Mouse (Mus musculus): Measurements from ENCODE around the gene Stx3. TPM values are rescaled to one million over a fixed set of nuclear protein-coding genes. Genes with fewer than 3 reads are reported as not detected.
A peak's percentile ranks its signal among the peaks of the same experiment; 100 is the strongest.

Stx3 gene
- polyA plus RNA-seq, 1 experiment from 2014 or later = 25.5 TPM

DNA sequence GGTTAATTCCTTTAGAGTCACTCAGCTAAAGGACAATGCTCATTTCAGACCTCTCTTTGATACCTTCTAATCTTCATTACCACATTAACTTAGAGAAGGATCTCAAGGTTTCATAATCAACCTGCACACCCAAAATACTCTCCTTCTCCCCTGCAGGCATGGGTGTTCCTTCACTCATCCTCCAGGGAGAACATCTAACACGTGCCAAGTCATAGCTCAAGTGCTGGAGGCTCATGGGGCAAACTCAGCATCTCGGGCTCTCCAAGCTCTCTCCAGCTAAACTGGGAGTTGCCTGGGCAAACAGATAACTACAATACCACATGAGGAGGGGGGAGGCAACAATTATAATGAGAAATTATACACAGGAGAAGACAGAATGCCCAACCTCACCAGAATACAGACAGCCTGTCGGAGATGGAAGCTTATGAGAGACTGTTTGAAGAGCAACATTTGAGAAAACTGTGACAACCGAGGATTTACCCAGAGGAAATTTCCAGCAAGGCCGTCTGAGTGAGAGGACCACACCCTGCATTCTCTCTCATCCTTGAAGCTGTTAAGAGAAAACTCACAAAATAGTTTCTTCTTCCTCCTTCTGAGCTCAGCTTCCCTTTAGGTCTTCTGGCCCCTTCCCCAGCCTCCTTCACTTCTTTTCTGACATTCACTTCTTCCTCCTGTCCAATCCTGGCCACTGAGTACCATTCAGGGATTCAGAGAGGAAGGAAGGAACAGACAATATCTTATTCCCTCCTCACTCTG lies 9.0 kb downstream of the Stx3 start:
- H3K9me3 ChIP-seq (ENCODE audit: low read length) = no peaks in the 10 kb centered on the region
- no peaks in the 10 kb centered on the region for H3K27me3 ChIP-seq (ENCODE audit: insufficient read depth, low read length)
- no peak overlapping the region for H3K4me3 ChIP-seq (ENCODE audit: low read length)
- peaks cover 47% of the 10 kb centered on the region for H3K4me1 ChIP-seq (ENCODE audit: insufficient read depth, low read length)
- WGBS = 73% methylated on average over 5 of the region's 5 CpGs
- H3K27ac ChIP-seq (ENCODE audit: low read length) = peak overlapping the region; percentile 50; the same call in 1 of the 2 replicates
- no peak for ATAC-seq (ENCODE audit: low FRiP score, low TSS enrichment)
- no peak overlapping the region for H3K4me2 ChIP-seq (replicated peaks; ENCODE audit: low read depth, low read length)
- H3K9ac ChIP-seq (replicated peaks; ENCODE audit: low read length) = no peak overlapping the region
- H3K36me3 ChIP-seq (ENCODE audit: insufficient read depth, low read length) = no peaks in the 10 kb centered on the region

DNA sequence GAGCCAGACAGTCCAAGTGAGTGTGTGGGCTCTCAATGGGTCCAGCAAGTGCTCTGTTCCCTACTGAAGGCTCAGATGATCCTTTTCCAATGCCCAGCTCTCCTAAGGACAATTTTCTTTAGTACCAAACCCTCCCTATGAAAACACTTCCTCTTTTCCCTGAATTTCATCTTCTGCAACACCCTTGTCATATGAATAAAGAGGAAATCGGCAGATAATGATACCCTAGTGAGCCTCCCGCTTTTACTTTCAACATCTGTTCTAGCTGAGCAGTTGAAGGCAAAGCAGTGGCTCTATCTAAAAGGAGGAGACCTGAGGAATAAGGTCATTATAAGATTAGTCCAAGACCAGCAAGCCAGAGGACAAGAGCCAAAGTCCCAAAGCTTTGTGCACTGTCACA lies 10.8 kb downstream of the Stx3 start:
- no peak for ATAC-seq (ENCODE audit: low FRiP score, low TSS enrichment)
- Histone ChIP-seq H3K27me3 (ENCODE audit: insufficient read depth, low read length) (no peaks in the 10 kb centered on the region), H3K9ac (replicated peaks; ENCODE audit: low read length) (no peak overlapping the region), H3K27ac (ENCODE audit: low read length) (no peak overlapping the region), H3K4me3 (ENCODE audit: low read length) (no peak overlapping the region), H3K4me1 (ENCODE audit: insufficient read depth, low read length) (peaks cover 31% of the 10 kb centered on the region), H3K9me3 (ENCODE audit: low read length) (no peaks in the 10 kb centered on the region), H3K4me2 (replicated peaks; ENCODE audit: low read depth, low read length) (no peak overlapping the region), H3K36me3 (ENCODE audit: insufficient read depth, low read length) (no peaks in the 10 kb centered on the region)
- 92% methylated on average over 2 of the region's 2 CpGs for WGBS

DNA sequence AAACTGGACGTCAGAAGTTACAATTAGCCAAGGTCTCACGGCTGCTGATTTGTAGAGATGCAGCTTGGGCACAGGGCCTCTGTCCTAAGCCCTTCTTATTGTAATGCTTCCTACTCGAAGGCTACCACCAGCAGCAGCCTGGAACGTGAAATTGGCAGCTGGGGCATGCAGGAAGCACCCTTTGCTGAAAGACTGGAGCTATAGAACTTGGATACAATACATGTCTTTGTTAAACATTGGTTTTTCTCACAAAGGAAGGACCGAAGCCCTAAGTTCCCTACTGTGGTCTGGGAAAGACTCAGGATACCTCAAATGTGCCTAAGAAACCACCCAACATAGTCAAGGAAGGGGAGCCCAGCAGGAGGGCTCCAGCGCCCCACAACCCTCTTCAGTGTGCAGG lies 11.4 kb downstream of the Stx3 start:
- H3K9me3 ChIP-seq (ENCODE audit: low read length) = no peaks in the 10 kb centered on the region
- H3K4me3 ChIP-seq (ENCODE audit: low read length) = no peak overlapping the region
- no peak overlapping the region for H3K9ac ChIP-seq (replicated peaks; ENCODE audit: low read length)
- ATAC-seq (ENCODE audit: low FRiP score, low TSS enrichment) = no peak
- H3K27ac ChIP-seq (ENCODE audit: low read length) = no peak overlapping the region
- no peaks in the 10 kb centered on the region for H3K36me3 ChIP-seq (ENCODE audit: insufficient read depth, low read length)
- peaks cover 25% of the 10 kb centered on the region for H3K4me1 ChIP-seq (ENCODE audit: insufficient read depth, low read length)
- H3K4me2 ChIP-seq (replicated peaks; ENCODE audit: low read depth, low read length) = no peak overlapping the region
- WGBS = 66% methylated on average over 6 of the region's 6 CpGs
- no peaks in the 10 kb centered on the region for H3K27me3 ChIP-seq (ENCODE audit: insufficient read depth, low read length)

DNA sequence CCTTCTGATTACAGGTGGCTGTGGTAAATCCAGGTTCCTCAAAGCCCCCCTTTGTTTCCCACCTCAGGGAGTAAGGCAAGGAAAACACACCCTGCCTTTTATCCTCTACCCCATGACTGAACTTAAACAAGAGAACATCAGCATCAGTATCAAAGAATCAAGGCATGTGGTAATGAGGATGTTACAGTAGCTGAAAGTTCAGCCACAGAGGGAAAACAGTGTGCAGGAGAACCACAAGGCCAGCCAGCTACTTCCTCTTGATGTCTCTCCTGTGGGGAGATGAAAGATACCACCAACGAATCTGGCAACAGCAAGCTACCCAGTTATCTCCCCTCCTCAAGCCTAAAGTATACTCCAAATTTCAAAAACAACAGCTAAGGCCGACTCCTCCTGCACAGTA lies 12.0 kb downstream of the Stx3 start:
- peaks cover 19% of the 10 kb centered on the region for H3K4me1 ChIP-seq (ENCODE audit: insufficient read depth, low read length)
- H3K36me3 ChIP-seq (ENCODE audit: insufficient read depth, low read length) = 0 out of 2 replicates have a peak, but pooled peaks cover 4% of the 10 kb centered on the region
- H3K27ac ChIP-seq (ENCODE audit: low read length) = no peak overlapping the region
- H3K9ac ChIP-seq (replicated peaks; ENCODE audit: low read length) = no peak overlapping the region
- H3K27me3 ChIP-seq (ENCODE audit: insufficient read depth, low read length) = no peaks in the 10 kb centered on the region
- H3K4me2 ChIP-seq (replicated peaks; ENCODE audit: low read depth, low read length) = no peak overlapping the region
- no peaks in the 10 kb centered on the region for H3K9me3 ChIP-seq (ENCODE audit: low read length)
- WGBS = 60% methylated on average over 2 of the region's 2 CpGs
- no peak for ATAC-seq (ENCODE audit: low FRiP score, low TSS enrichment)
- H3K4me3 ChIP-seq (ENCODE audit: low read length) = no peak overlapping the region

DNA sequence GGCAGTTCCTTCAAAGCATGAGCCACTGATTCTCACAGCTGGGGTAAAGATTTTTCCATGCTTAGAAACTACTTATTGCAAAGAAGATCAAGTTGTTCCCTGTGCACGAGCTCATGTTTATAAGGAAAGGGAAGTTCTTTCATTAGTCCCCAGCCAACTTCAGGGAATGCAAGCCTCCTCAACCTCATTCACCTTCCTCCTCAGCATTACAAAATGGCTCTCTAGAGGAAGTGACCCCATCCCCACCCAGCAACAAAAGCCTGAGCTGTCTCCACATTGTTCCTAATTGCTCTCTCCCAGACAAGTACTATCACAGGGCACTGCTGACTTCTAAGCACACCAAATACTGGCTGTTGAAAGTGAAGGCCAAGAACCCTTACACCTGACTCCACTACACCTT lies 14.8 kb downstream of the Stx3 start:
- WGBS = 65% methylated on average over 1 of the region's 1 CpGs

DNA sequence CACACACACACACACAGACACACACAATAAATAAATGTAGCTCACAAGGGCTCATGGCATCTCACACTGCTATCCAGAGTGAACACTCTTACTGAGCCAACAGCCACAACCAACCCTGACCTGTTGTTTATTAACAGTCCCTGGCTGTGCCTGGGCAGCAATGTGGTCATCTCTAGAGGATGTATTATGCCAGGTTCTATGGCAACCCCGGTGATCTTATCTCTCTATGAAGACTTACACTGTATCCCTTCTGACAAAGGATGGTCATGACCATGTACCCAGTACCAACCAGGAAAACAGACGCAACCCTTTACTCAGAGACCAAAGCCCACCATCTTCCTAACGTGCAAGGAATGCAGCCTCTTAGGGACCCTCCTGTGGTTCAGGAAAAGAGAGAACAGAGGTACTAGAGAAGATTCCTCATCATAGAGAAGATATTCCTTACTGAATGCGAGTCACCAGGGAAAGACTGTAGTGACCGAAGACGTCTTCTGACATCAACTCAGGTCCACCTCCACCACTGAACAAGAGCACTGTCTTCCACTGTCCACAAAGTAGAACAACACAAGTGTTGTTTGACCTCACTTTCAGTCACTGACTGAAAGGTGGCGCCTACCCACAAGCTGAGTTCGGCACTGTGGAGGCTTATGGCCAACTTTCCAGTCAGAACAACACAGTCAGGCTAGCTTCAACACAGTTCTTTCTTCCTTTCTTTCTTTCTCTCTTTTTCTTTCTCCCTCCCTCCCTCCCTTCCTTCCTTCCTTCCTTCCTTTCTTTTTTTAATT lies 18.5 kb downstream of the Stx3 start:
- Histone ChIP-seq H3K27ac (ENCODE audit: low read length) (no peak overlapping the region), H3K4me1 (ENCODE audit: insufficient read depth, low read length) (no peaks in the 10 kb centered on the region), H3K9ac (replicated peaks; ENCODE audit: low read length) (no peak overlapping the region), H3K4me2 (replicated peaks; ENCODE audit: low read depth, low read length) (no peak overlapping the region), H3K27me3 (ENCODE audit: insufficient read depth, low read length) (no peaks in the 10 kb centered on the region), H3K4me3 (ENCODE audit: low read length) (no peak overlapping the region), H3K9me3 (ENCODE audit: low read length) (no peaks in the 10 kb centered on the region), H3K36me3 (ENCODE audit: insufficient read depth, low read length) (0 out of 2 replicates have a peak, but pooled peaks cover 6% of the 10 kb centered on the region)
- 81% methylated on average over 8 of the region's 8 CpGs for WGBS
- ATAC-seq (ENCODE audit: low FRiP score, low TSS enrichment) = peak; percentile 46; the same call in 1 of the 2 replicates

More for the DNA sequence above, 14.8 kb downstream of the Stx3 start:
- Histone ChIP-seq H3K27me3 (ENCODE audit: insufficient read depth, low read length) (no peaks in the 10 kb centered on the region), H3K4me3 (ENCODE audit: low read length) (no peak overlapping the region), H3K9me3 (ENCODE audit: low read length) (no peaks in the 10 kb centered on the region), H3K27ac (ENCODE audit: low read length) (no peak overlapping the region), H3K9ac (replicated peaks; ENCODE audit: low read length) (no peak overlapping the region), H3K4me2 (replicated peaks; ENCODE audit: low read depth, low read length) (no peak overlapping the region), H3K4me1 (ENCODE audit: insufficient read depth, low read length) (no peaks in the 10 kb centered on the region), H3K36me3 (ENCODE audit: insufficient read depth, low read length) (0 out of 2 replicates have a peak, but pooled peaks cover 6% of the 10 kb centered on the region)
- ATAC-seq (ENCODE audit: low FRiP score, low TSS enrichment) = no peak

DNA sequence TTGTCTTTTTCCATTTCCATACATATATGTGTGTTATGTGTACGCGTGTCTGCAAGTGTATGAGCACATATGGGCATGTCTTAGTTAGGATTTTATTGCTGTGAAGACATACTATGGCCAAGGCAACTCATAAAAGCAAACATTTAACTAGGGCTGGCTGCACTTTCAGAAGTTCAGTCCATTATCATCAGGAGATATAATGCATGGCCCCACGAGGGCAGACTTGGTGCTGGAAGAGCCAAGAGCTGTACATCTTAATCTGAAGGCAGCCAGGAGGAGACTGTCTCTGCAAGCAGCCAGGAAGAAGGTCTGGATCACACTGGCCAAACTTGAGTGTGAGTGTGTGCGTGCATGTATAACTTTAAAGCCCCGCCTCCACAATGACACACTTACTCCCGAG lies 24.8 kb downstream of the Stx3 start:
- H3K9me3 ChIP-seq (ENCODE audit: low read length) = no peaks in the 10 kb centered on the region
- no peak overlapping the region for H3K4me3 ChIP-seq (ENCODE audit: low read length)
- H3K27ac ChIP-seq (ENCODE audit: low read length) = no peak overlapping the region
- no peaks in the 10 kb centered on the region for H3K27me3 ChIP-seq (ENCODE audit: insufficient read depth, low read length)
- WGBS = 78% methylated on average over 6 of the region's 6 CpGs
- ATAC-seq (ENCODE audit: low FRiP score, low TSS enrichment) = no peak
- H3K4me1 ChIP-seq (ENCODE audit: insufficient read depth, low read length) = no peaks in the 10 kb centered on the region
- no peaks in the 10 kb centered on the region for H3K36me3 ChIP-seq (ENCODE audit: insufficient read depth, low read length)
- H3K9ac ChIP-seq (replicated peaks; ENCODE audit: low read length) = no peak overlapping the region
- no peak overlapping the region for H3K4me2 ChIP-seq (replicated peaks; ENCODE audit: low read depth, low read length)

DNA sequence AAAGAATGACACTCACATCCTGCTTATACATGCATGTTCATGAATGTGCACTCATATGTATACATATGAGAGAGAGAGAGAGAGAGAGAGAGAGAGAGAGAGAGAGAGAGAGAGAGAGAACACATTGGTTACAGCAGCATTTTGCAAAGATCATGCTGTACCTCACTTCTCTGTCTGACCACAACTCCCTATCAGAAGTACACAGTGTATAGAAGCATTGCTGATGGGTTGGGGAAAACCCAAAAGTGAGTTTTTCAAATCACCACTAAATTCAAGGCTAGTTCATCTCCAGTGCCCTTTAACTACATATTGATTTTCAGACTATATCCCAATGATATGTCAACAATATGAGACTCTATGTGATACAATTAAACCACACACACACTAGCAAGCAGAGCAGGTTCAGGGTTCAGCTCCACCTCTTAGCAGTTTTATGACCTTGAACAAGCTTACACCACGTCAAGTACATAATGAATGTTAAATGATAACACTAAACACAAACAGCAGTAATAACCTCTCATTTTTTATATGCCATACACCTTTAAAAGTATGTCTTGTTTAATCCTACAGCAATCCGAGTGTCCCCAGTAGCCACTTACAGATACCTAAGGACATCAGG lies 25.4 kb downstream of the Stx3 start:
- WGBS = 75% methylated on average over 2 of the region's 2 CpGs
- no peaks in the 10 kb centered on the region for H3K27me3 ChIP-seq (ENCODE audit: insufficient read depth, low read length)
- no peak overlapping the region for H3K27ac ChIP-seq (ENCODE audit: low read length)
- no peak overlapping the region for H3K9ac ChIP-seq (replicated peaks; ENCODE audit: low read length)
- ATAC-seq (ENCODE audit: low FRiP score, low TSS enrichment) = no peak
- no peak overlapping the region for H3K4me3 ChIP-seq (ENCODE audit: low read length)
- H3K4me2 ChIP-seq (replicated peaks; ENCODE audit: low read depth, low read length) = no peak overlapping the region
- H3K9me3 ChIP-seq (ENCODE audit: low read length) = no peaks in the 10 kb centered on the region
- 0 out of 2 replicates have a peak, but pooled peaks cover 4% of the 10 kb centered on the region for H3K4me1 ChIP-seq (ENCODE audit: insufficient read depth, low read length)
- no peaks in the 10 kb centered on the region for H3K36me3 ChIP-seq (ENCODE audit: insufficient read depth, low read length)

DNA sequence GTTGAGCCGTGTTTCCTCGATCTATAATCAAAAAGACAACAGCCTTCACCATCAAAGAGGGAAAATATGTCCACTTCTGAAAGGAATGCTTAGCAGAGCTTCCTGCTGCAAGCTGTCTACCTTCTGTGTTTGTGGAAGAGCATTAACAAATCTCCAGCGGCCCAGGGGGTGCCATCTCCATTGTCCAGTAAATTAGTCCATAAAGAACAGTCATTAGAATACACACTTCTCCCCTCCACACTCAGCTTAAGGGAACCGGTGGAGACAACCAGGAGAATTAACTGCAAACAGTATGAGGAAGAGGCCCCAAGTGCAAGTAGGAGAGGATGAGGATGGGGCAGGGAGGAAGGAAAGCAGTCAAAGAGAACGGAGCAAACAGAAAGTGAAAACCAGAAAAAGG lies 27.4 kb downstream of the Stx3 start:
- H3K27me3 ChIP-seq (ENCODE audit: insufficient read depth, low read length) = no peaks in the 10 kb centered on the region
- WGBS = 77% methylated on average over 5 of the region's 5 CpGs
- ATAC-seq (ENCODE audit: low FRiP score, low TSS enrichment) = no peak
- no peak overlapping the region for H3K27ac ChIP-seq (ENCODE audit: low read length)
- H3K36me3 ChIP-seq (ENCODE audit: insufficient read depth, low read length) = no peaks in the 10 kb centered on the region
- 0 out of 2 replicates have a peak, but pooled peaks cover 4% of the 10 kb centered on the region for H3K4me1 ChIP-seq (ENCODE audit: insufficient read depth, low read length)
- H3K9me3 ChIP-seq (ENCODE audit: low read length) = no peaks in the 10 kb centered on the region
- no peak overlapping the region for H3K4me3 ChIP-seq (ENCODE audit: low read length)
- no peak overlapping the region for H3K9ac ChIP-seq (replicated peaks; ENCODE audit: low read length)
- no peak overlapping the region for H3K4me2 ChIP-seq (replicated peaks; ENCODE audit: low read depth, low read length)
